Mouse (Mus musculus) liver, embryonic 14.5 days (tissue): Measurements from ENCODE around the gene Cyp2d10. TPM values are rescaled to one million over a fixed set of nuclear protein-coding genes. Genes with fewer than 3 reads are reported as not detected.
"Not testable (repeated sequence)": the region's sequence is repeated elsewhere in the genome, so short reads cannot be mapped to it uniquely, and the experiment has no call there.

Experiments used
- ATAC-seq: fragments of 200-750 bp; cut with Nextera tagmentation; 2 replicates; pipeline ENCODE4 v1.8.0; 2017; ENCODE audit warnings: moderate number of reproducible peaks, mild to moderate bottlenecking, moderate library complexity; ENCODE audit not compliant: insufficient read depth
- DNase-seq, 3 experiments: peaks; one replicate each; pipeline ENCODE4 v3.0.0-alpha.2; 2012 to 2013; ENCODE audit warnings: low read depth in 3 of 3, low spot score in 3 of 3
- H3K27ac ChIP-seq: fragments of 300-500 bp; sonication (generic); 2 replicates; pipeline ENCODE4 v1.5.1; 2014; ENCODE audit warnings: moderate library complexity, mild to moderate bottlenecking, control low read depth, inconsistent platforms
- H3K27me3 ChIP-seq: fragments of 300-500 bp; sonication (generic); 2 replicates; pipeline ENCODE4 v1.6.1; 2014; ENCODE audit warnings: mild to moderate bottlenecking, low read length, moderate library complexity; ENCODE audit not compliant: control insufficient read depth, insufficient read depth
- H3K36me3 ChIP-seq: fragments of 300-500 bp; sonication (generic); replicated peaks from 2 replicates; pipeline ENCODE4 v1.6.1; 2014; ENCODE audit warnings: low read depth; ENCODE audit not compliant: control insufficient read depth, insufficient read depth
- H3K4me1 ChIP-seq, 2 experiments: fragments of 200-500 bp in 1 of 2; fragments of 300-500 bp in 1 of 2; sonication (generic) in 1 of 2; replicated peaks; 2 replicates each; pipeline ENCODE4 v1.6.1; 2012 to 2014; ENCODE audit warnings: antibody characterized with exemption in 1 of 2, inconsistent platforms in 1 of 2, low read length in 1 of 2; ENCODE audit not compliant: control insufficient read depth in 2 of 2, insufficient read depth in 2 of 2
- H3K4me2 ChIP-seq: fragments of 300-500 bp; sonication (generic); 2 replicates; pipeline ENCODE4 v1.6.1; 2014; ENCODE audit warnings: low read depth, mild to moderate bottlenecking, control low read depth, moderate library complexity
- H3K4me3 ChIP-seq, 2 experiments: fragments of 200-500 bp in 1 of 2; fragments of 300-500 bp in 1 of 2; sonication (generic) in 1 of 2; 2 replicates each; pipeline ENCODE4 v1.5.1; 2012 to 2014; ENCODE audit warnings: low read depth in 2 of 2, low read length in 2 of 2, mild to moderate bottlenecking in 2 of 2, control low read depth in 1 of 2, inconsistent platforms in 1 of 2, moderate library complexity in 1 of 2; ENCODE audit not compliant: insufficient read depth in 1 of 2
- H3K9ac ChIP-seq: fragments of 300-500 bp; sonication (generic); replicated peaks from 2 replicates; pipeline ENCODE4 v1.6.1; 2014; ENCODE audit warnings: mild to moderate bottlenecking, control low read depth, moderate library complexity
- H3K9me3 ChIP-seq: fragments of 300-500 bp; sonication (generic); 2 replicates; pipeline ENCODE4 v1.6.1; 2016; ENCODE audit warnings: low read length, mixed read lengths; ENCODE audit not compliant: control insufficient read depth
- CTCF ChIP-seq: IDR thresholded peaks from 2 replicates; pipeline ENCODE4 v1.5.1; 2016; ENCODE audit warnings: antibody characterized with exemption, low read depth, control low read depth
- EP300 ChIP-seq: IDR thresholded peaks from 2 replicates; pipeline ENCODE4 v1.6.1; 2016; ENCODE audit warnings: antibody characterized with exemption, low read depth
- WGBS: fragments of 180-500 bp; shearing (Covaris S2); extraction: QIAGEN DNeasy Blood & Tissue Kit; methylation state at CpG from one replicate; pipeline ENCODE4 v1.1.7; 2014; ENCODE audit not compliant: insufficient replicate concordance; 5-methylcytosine and 5-hydroxymethylcytosine counted together
- polyA plus RNA-seq, 2 experiments: library from polyadenylated mRNA; depleted of rRNA in 1 of 2; stranded (reverse) in 1 of 2; unstranded in 1 of 2; fragments of >200 nt; fragmentation: Nextera tagmentation in 1 of 2; extraction: Ambion mirVana in 1 of 2; gene quantifications; 2 replicates each; pipeline versions ENCODE4 v1.2.1 to v1.2.3; 2012 to 2014

The Cyp2d10 gene
- polyA plus RNA-seq, 2 experiments: 19.8 to 48.1 TPM

DNA sequence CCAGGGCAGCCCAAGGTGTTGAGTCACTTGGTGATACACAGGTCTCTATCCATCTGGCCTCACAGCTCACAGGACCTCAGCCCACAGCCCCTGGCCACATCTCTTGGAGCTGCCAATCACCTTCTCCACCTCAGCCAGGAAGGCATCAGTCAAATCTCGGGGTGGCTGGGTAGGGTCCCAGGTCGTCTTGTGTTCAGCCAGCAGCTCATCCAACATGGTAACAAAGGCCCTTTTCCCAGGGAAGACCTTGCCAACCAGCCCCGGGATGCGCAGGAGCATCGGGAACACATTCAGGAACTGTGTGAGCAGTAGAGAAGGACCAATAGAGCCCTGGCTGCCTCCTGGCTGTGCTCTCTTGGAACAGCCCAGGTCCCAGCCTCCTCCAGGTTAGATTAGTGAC is 34.0 kb downstream of the Cyp2d10 start:
- no peaks in the 10 kb centered on the region for H3K27me3 ChIP-seq
- H3K4me2 ChIP-seq: no peak overlapping the region
- no peak overlapping the region for H3K27ac ChIP-seq
- ATAC-seq: no peak
- DNase-seq: no peak
- H3K4me1 ChIP-seq: peaks cover 0 to 5% of the 10 kb centered on the region in 2 experiments; a peak in 1 of 4 replicates
- TF ChIP-seq EP300 (no peak), CTCF (no peak)
- no peaks in the 10 kb centered on the region for H3K36me3 ChIP-seq
- no peaks in the 10 kb centered on the region for H3K9me3 ChIP-seq
- H3K9ac ChIP-seq: no peak overlapping the region
- H3K4me3 ChIP-seq: no peak overlapping the region
- WGBS: 74% methylated on average over 5 of the region's 5 CpGs

DNA sequence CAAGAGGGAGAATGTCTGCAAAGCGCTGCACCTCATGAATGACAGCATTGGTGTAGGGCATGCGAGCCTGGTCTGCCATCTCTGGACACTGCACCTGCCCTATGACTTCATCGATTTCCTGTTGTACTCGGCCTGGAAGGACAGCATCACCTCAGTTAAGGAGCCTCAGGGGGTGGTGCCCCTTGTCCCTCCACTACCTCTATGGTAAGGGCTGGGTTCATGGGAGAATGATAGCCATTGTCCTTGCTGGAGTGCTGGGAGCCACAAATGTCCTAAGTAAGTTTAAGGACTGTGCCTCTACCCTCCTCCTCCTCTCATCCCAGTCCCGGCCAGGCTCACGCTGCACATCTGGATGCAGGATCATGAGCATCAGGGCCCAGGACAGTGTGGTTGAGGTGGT is 34.5 kb downstream of the Cyp2d10 start:
- no peaks in the 10 kb centered on the region for H3K27me3 ChIP-seq
- 70% methylated on average over 6 of the region's 6 CpGs for WGBS
- H3K4me2 ChIP-seq: no peak overlapping the region
- no peak overlapping the region for H3K9ac ChIP-seq
- TF ChIP-seq EP300: no peak
- TF ChIP-seq CTCF: no peak
- ATAC-seq: no peak
- no peaks in the 10 kb centered on the region for H3K36me3 ChIP-seq
- peaks cover 0 to 2% of the 10 kb centered on the region in 2 experiments; a peak in 1 of 4 replicates for H3K4me1 ChIP-seq
- H3K27ac ChIP-seq: no peak overlapping the region
- H3K4me3 ChIP-seq: no peak overlapping the region
- no peaks in the 10 kb centered on the region for H3K9me3 ChIP-seq
- no peak for DNase-seq

DNA sequence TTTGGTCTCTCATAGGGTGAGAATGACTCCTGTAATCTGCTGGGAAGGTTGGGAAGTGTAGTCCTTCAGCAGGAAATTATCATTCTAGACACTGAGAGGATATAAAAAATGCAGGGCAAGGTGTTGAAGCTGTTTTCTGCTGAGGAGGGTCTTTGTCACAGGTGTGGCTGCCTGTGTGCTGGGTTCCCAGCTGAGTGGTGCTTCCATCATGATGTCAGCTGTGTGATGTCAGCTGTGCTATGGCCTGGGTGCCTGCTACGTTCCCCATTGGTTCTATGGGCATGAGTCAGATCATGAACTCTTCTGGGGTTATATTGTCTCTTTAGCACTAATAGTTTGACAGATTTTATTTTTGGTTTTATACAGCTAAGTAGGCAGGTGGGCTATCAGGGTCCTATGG is 38.1 kb downstream of the Cyp2d10 start:
- Histone ChIP-seq H3K4me1 (no peaks in the 10 kb centered on the region), H3K27ac (no peak overlapping the region), H3K4me2 (no peak overlapping the region), H3K9me3 (no peaks in the 10 kb centered on the region), H3K4me3 (no peak overlapping the region), H3K36me3 (no peaks in the 10 kb centered on the region), H3K9ac (no peak overlapping the region), H3K27me3 (no peaks in the 10 kb centered on the region)
- ATAC-seq (no peak), DNase-seq (no peak)
- TF ChIP-seq CTCF (no peak), EP300 (no peak)
- WGBS: 66% methylated on average over 1 of the region's 1 CpGs

DNA sequence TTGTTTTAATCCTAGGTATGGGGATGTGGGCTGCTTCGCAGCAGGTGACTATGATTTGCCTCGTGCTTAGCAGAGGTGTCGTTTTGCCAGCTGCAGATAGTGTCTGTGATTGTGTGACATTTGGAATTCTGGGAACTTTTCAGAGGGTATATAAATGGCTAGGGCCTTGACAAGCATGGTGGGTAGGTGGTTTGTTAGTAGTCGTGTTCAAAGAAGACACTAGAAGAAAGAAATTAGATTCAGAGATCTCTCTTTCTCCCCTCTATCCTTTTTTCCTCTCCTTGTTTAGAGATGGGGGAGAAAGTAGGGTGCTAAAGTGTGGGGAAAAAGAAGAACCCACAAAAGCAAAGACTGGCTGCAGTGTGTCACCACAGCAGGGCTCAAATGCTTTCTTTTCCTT is 38.8 kb downstream of the Cyp2d10 start:
- Histone ChIP-seq H3K4me2 (no peak overlapping the region), H3K27ac (no peak overlapping the region), H3K4me3 (no peak overlapping the region), H3K4me1 (no peaks in the 10 kb centered on the region), H3K9ac (no peak overlapping the region), H3K9me3 (no peaks in the 10 kb centered on the region), H3K27me3 (no peaks in the 10 kb centered on the region), H3K36me3 (no peaks in the 10 kb centered on the region)
- DNase-seq (no peak), ATAC-seq (no peak)
- WGBS: 66% methylated on average over 4 of the region's 4 CpGs
- no peak for TF ChIP-seq CTCF
- TF ChIP-seq EP300: no peak

DNA sequence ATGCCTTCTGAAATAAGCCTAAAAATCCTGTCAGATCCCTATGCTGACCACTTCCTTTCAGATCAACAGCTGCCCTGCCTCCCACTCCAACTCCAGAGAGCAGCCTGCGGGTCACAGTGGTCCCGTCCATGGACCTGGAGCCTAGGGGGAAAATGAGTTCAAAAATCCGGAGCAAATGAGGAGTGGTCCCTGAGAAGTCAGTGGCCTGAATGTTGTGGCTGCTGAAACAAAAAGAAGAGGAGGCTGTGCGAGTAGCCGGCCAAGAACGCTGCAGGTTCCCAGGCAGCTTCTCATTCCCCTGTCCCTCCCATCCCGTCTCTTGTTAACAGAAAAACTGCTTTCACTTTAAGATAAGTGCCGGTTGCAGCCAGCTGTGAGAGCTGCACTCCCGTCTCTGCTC is 42.4 kb downstream of the Cyp2d10 start:
- peak overlapping the region; percentile 46 for H3K4me2 ChIP-seq

DNA sequence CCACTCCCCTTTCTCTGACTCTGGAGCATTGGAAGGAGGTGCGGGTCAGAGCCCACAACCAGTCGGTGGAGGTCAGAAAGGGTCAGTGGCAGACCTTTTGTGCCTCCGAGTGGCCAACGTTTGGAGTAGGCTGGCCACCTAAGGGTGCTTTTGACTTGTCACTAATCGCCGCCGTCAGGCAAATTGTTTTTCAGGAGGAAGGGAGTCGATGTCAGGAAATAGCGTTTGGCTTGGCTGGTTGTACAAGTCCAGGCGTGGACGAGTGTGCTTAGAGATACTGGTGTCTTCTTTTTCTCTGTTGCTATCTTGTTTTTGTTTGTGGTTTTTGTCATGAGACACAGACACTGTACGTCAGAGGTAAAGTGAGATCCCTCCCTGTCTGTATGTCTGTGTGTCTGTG is 43.2 kb downstream of the Cyp2d10 start:
- 12% methylated on average over 7 of the region's 12 CpGs for WGBS
- H3K4me3 ChIP-seq, H3K4me1 ChIP-seq, H3K27me3 ChIP-seq, DNase-seq, H3K4me2 ChIP-seq, H3K9me3 ChIP-seq, H3K9ac ChIP-seq, H3K36me3 ChIP-seq, H3K27ac ChIP-seq, ATAC-seq: not testable (repeated sequence)

More for the DNA sequence above, 42.4 kb downstream of the Cyp2d10 start:
- H3K36me3 ChIP-seq, H3K27ac ChIP-seq, DNase-seq, H3K4me1 ChIP-seq, H3K4me3 ChIP-seq, ATAC-seq, H3K27me3 ChIP-seq, H3K9me3 ChIP-seq, H3K9ac ChIP-seq: not testable (repeated sequence)
- WGBS: 7% methylated on average over 6 of the region's 9 CpGs
